Mouse (Mus musculus): Measurements from ENCODE around the gene Trak1. TPM values are rescaled to one million over a fixed set of nuclear protein-coding genes. Genes with fewer than 3 reads are reported as not detected.

Gene Trak1
- total and polyA plus RNA-seq, 3 experiments, result 8.2 to 28.6 (median 18.1) TPM

DNA sequence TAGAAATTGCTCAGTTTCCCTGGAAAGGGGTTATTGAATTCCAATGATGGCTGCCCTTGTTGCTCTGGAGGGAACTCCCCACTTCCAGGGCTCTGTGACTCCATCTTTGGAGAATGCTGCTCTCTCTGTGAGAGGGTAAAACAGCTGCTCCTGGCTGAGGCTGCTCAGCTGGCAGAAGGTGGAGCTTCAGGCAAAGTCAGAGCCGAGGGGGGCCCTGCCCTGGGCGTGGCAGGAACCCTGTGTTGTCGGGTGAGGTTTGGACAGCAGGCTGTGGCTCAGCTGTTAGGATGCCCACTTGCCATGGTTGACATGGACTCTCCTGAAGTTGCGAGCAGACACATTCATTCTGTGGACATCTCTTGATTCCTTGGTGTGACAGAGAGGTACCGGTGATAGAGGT lies 49.3 kb downstream of the Trak1 start:
- in situ Hi-C loops (cut with MboI; ENCODE audit: low pct_ligation_motif_present, low pct_unique_long_range_greater_than_20kb, low sequenced_read_pairs), result no loop called here

DNA sequence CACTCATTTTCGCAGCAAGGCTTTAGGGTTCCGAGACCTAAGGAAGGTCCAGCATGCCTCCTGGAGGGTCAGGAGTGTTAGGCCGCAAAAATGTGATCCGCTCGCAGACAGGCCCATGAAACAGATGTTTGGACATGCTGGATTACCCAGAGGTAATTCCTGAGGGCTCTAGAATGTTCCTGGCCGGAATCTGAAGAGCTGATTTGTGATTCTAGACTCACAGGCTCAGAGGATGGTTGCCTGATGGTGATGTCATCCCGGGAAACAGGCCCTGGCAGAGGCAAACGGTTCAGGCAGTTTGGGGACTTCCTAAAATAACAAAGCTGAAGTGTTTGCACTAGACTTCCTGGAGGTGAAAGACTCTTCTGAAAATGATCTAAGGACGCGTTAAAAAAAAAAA lies 50.7 kb downstream of the Trak1 start:
- no peaks in the 10 kb centered on the region for H3K9me3 ChIP-seq (replicated peaks; ENCODE audit: low read length)
- peaks cover 10 to 57% of the 10 kb centered on the region in 2 experiments for H3K4me1 ChIP-seq (ENCODE audit: control insufficient read depth in 1 of 2, insufficient read depth in 2 of 2)
- H3K27ac ChIP-seq (ENCODE audit: insufficient read depth, low read depth), result no peak overlapping the region
- H3K27me3 ChIP-seq (replicated peaks), result no peaks in the 10 kb centered on the region
- no peak overlapping the region for H3K9ac ChIP-seq (ENCODE audit: insufficient read depth, low read depth)
- H3K36me3 ChIP-seq (replicated peaks in 1 of 2; ENCODE audit: control insufficient read depth in 1 of 2, insufficient read depth in 1 of 2, low read length in 1 of 2), result peaks cover 0 to 20% of the 10 kb centered on the region in 2 experiments
- 0 out of 2 replicates have a peak, but pooled peaks have one; percentile 16 for TF ChIP-seq EP300 (IDR thresholded peaks at IDR 0.05; ENCODE audit: low read length)
- no peak for TF ChIP-seq TCF12 (IDR thresholded peaks at IDR 0.05; ENCODE audit: low read depth, low read length)
- no peak for TF ChIP-seq SMC3 (IDR thresholded peaks at IDR 0.05; ENCODE audit: low read depth, low read length)
- no peak for TF ChIP-seq NRF1 (IDR thresholded peaks at IDR 0.05; ENCODE audit: low read depth, low read length)
- H3K4me3 ChIP-seq (replicated peaks in 1 of 3; ENCODE audit: low read depth in 2 of 3, low read length in 2 of 3, poor library complexity in 1 of 3), result no peak overlapping the region
- DNase-seq (ENCODE audit: extremely low read depth), result no peak
- dilution Hi-C loops (cut with MboI; ENCODE audit: extremely low pct_ligation_motif_present, extremely low pct_unique_long_range_greater_than_20kb, low sequenced_read_pairs) (no loop called here), in situ Hi-C loops (cut with MboI; ENCODE audit: low pct_ligation_motif_present, low pct_unique_long_range_greater_than_20kb, low sequenced_read_pairs) (no loop called here)
- H3K4me2 ChIP-seq (ENCODE audit: insufficient read depth, low read depth, poor library complexity, severe bottlenecking), result no peak overlapping the region
- H3K79me2 ChIP-seq (replicated peaks; ENCODE audit: control insufficient read depth, extremely low read depth, insufficient read depth, poor library complexity, severe bottlenecking), result no peaks in the 10 kb centered on the region

More for the DNA sequence above, 49.3 kb downstream of the Trak1 start:
- peaks cover 7 to 43% of the 10 kb centered on the region in 2 experiments; a peak in 3 of 4 replicates for H3K4me1 ChIP-seq (ENCODE audit: control insufficient read depth in 1 of 2, insufficient read depth in 2 of 2)
- H3K4me2 ChIP-seq (ENCODE audit: insufficient read depth, low read depth, poor library complexity, severe bottlenecking), result no peak overlapping the region
- no peak overlapping the region for H3K9ac ChIP-seq (ENCODE audit: insufficient read depth, low read depth)
- H3K27me3 ChIP-seq (replicated peaks), result no peaks in the 10 kb centered on the region
- H3K9me3 ChIP-seq (replicated peaks; ENCODE audit: low read length), result no peaks in the 10 kb centered on the region
- dilution Hi-C loops (cut with MboI; ENCODE audit: extremely low pct_ligation_motif_present, extremely low pct_unique_long_range_greater_than_20kb, low sequenced_read_pairs), result no loop called here
- H3K27ac ChIP-seq (ENCODE audit: insufficient read depth, low read depth), result no peak overlapping the region
- DNase-seq (ENCODE audit: extremely low read depth), result no peak
- no peak overlapping the region for H3K4me3 ChIP-seq (replicated peaks in 1 of 3; ENCODE audit: low read depth in 2 of 3, low read length in 2 of 3, poor library complexity in 1 of 3)
- H3K36me3 ChIP-seq (replicated peaks in 1 of 2; ENCODE audit: control insufficient read depth in 1 of 2, insufficient read depth in 1 of 2, low read length in 1 of 2), result peaks cover 0 to 31% of the 10 kb centered on the region in 2 experiments
- no peak for TF ChIP-seq KAT2A (IDR thresholded peaks at IDR 0.05; ENCODE audit: insufficient replicate concordance, low read length)
- no peak for TF ChIP-seq CHD2 (IDR thresholded peaks at IDR 0.05; ENCODE audit: low read length)
- TF ChIP-seq TCF12 (IDR thresholded peaks at IDR 0.05; ENCODE audit: low read depth, low read length), result no peak
- no peak for TF ChIP-seq ETS1 (conservative IDR thresholded peaks at IDR 0.05; ENCODE audit: low read depth, low read length)
- TF ChIP-seq GABPA (IDR thresholded peaks at IDR 0.05; ENCODE audit: insufficient replicate concordance, low read depth, low read length), result no peak
- no peak for TF ChIP-seq MXI1 (IDR thresholded peaks at IDR 0.05; ENCODE audit: low read depth, low read length)
- no peaks in the 10 kb centered on the region for H3K79me2 ChIP-seq (replicated peaks; ENCODE audit: control insufficient read depth, extremely low read depth, insufficient read depth, poor library complexity, severe bottlenecking)

DNA sequence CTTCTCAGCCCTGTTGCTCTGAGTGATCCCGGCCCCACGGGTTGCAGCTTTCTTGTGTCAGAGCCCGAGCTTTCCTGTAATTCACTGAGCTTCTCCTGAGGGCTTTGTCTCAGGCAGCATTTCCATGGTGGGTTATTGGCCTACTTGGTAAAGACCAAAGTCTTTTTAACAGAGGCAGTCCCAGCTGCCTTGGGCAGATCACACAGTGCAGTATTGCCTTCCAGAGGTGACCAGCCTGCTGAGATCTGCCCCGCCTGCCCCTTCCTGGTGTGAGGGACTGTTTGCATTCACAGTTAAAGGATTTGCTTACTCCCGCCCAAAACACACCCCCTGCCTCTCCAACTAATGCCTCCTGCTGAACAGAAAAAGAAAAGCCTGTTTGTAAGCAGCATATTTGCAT lies 51.2 kb downstream of the Trak1 start:
- Histone ChIP-seq H3K4me1 (ENCODE audit: control insufficient read depth in 1 of 2, insufficient read depth in 2 of 2) (peaks cover 12 to 60% of the 10 kb centered on the region in 2 experiments), H3K27me3 (replicated peaks) (no peaks in the 10 kb centered on the region), H3K79me2 (replicated peaks; ENCODE audit: control insufficient read depth, extremely low read depth, insufficient read depth, poor library complexity, severe bottlenecking) (no peaks in the 10 kb centered on the region), H3K4me2 (ENCODE audit: insufficient read depth, low read depth, poor library complexity, severe bottlenecking) (no peak overlapping the region), H3K9ac (ENCODE audit: insufficient read depth, low read depth) (no peak overlapping the region), H3K9me3 (replicated peaks; ENCODE audit: low read length) (no peaks in the 10 kb centered on the region), H3K27ac (ENCODE audit: insufficient read depth, low read depth) (no peak overlapping the region), H3K36me3 (replicated peaks in 1 of 2; ENCODE audit: control insufficient read depth in 1 of 2, insufficient read depth in 1 of 2, low read length in 1 of 2) (peaks cover 0 to 18% of the 10 kb centered on the region in 2 experiments), H3K4me3 (replicated peaks in 1 of 3; ENCODE audit: low read depth in 2 of 3, low read length in 2 of 3, poor library complexity in 1 of 3) (no peak overlapping the region)
- in situ Hi-C loops (cut with MboI; ENCODE audit: low pct_ligation_motif_present, low pct_unique_long_range_greater_than_20kb, low sequenced_read_pairs) (no loop called here), dilution Hi-C loops (cut with MboI; ENCODE audit: extremely low pct_ligation_motif_present, extremely low pct_unique_long_range_greater_than_20kb, low sequenced_read_pairs) (no loop called here)
- TF ChIP-seq ELF1 (IDR thresholded peaks at IDR 0.05; ENCODE audit: low read depth, low read length), result peak; percentile 50; the same call in 1 of the 2 replicates
- TF ChIP-seq IRF4 (IDR thresholded peaks at IDR 0.05; ENCODE audit: low read depth, low read length), result no peak
- no peak for TF ChIP-seq UBTF (IDR thresholded peaks at IDR 0.05; ENCODE audit: low read depth, low read length)
- no peak for DNase-seq (ENCODE audit: extremely low read depth)
